In the genomic region with DNA sequence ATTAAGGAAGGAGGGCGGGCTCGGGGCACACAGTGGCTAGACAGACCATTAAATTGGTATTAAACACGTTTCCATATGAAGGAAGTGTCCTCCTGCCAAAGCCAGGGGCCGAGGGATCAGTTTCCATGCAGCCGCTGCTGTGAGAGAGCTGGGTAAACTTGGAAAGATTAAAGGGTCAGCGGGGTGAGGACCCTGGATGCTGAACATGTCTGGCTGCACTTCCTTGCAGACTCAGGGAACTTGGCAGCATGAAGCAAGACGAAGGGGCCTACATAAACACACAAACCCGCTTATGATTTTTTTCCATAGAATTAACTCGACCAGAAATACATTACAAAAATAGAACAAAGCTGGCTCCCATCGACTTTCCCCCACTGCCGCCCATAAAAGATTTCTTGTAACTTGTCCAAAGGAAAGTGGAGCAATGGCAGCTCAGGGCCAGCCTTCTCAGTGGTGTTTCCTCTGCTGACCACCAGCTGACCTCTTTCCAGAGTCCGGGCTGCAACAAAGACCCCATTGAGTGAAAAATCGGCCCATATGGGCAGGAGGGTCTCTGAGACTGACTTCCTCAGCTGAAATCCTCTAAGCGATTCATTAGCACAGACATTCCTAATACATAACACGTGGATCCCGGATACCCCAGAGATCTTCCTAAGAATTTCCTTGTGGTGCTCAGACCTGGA, we compare ENCODE assay signal across 9 mouse cellular contexts.
DNase-seq lines count a peak whose midpoint lies in the region; ATAC-seq lines count a peak whose summit lies in the region.
"Had no signal": no experiment of that assay in that cellular context is flagged by ENCODE, and none has a peak within 500 bp of the region (broad histone marks: within the 10 kb centered on the region; RNA-seq: fewer than 3 reads in every experiment).

No protein-coding gene starts in this region.

- H3K36me3 ChIP-seq in midbrain, embryonic 12.5 days, result no peaks in the 10 kb centered on the region

- no peak overlapping the region for H3K4me3 ChIP-seq in midbrain, embryonic 12.5 days

- no peak overlapping the region for H3K9ac ChIP-seq in midbrain, embryonic 12.5 days (replicated peaks)

- no peak overlapping the region for H3K4me2 ChIP-seq in midbrain, embryonic 12.5 days (replicated peaks)

- H3K4me1 ChIP-seq in midbrain, embryonic 12.5 days, result peaks cover 13% of the 10 kb centered on the region

- peak overlapping the region; percentile 46 for H3K27ac ChIP-seq in midbrain, embryonic 12.5 days (replicated peaks)

- peak; percentile 13 for DNase-seq in heart, postnatal 4 days
- DNase-seq in heart, postnatal 14 days, result no peak
- peak; percentile 87 for DNase-seq in embryo, embryonic 10.5 days (ENCODE audit: low spot score)
- peak; percentile 74 for DNase-seq in forelimb bud, embryonic 11.5 days (ENCODE audit: low read depth, low spot score)
- DNase-seq in layer of hippocampus, adult 9-11 months, result no peak
- DNase-seq in cerebellum, postnatal 4 days (ENCODE audit: low spot score in 2 of 2), result no peak
- DNase-seq in gastrocnemius, postnatal 4 days (ENCODE audit: low spot score in 2 of 2), result no peak
- DNase-seq: thymus, postnatal 25 days had no signal

- intact Hi-C loops in heart, postnatal 14 days (cut with DNase I), result loop anchor here (2.0 kb wide), 1 partner anchor 105 kb away; no protein-coding TSS in a partner anchor

- 0 out of 2 replicates have a peak, but pooled peaks have one; percentile 30 for ATAC-seq in midbrain, embryonic 12.5 days (ENCODE audit: low FRiP score, low read depth)

- H3K27me3 ChIP-seq in midbrain, embryonic 12.5 days, result no peaks in the 10 kb centered on the region

- WGBS in midbrain, embryonic 12.5 days, result 14% methylated on average over 16 of the region's 16 CpGs

- H3K9me3 ChIP-seq in midbrain, embryonic 12.5 days, result no peaks in the 10 kb centered on the region

Comparison
In these comparisons a context has a peak if more than half of its experiments do, and no peak if none do; other contexts are left out.
1. DNase-seq: peak in heart, postnatal 4 days (single experiment), embryo, embryonic 10.5 days (single experiment) and forelimb bud, embryonic 11.5 days (single experiment); none in heart, postnatal 14 days (0 of 2), layer of hippocampus, adult 9-11 months (single experiment), cerebellum, postnatal 4 days (0 of 2) and gastrocnemius, postnatal 4 days (0 of 2).